Mouse (Mus musculus) leukemia stem cell, adult 10-12 weeks (primary cell): ENCODE data around the gene Gm5072. TPM values are rescaled to one million over a fixed set of nuclear protein-coding genes. Genes with fewer than 3 reads are reported as not detected.

Experiments
- polyA plus RNA-seq: library from polyadenylated mRNA; stranded (reverse); fragments of >175 nt; gene quantifications from 2 replicates; pipeline ENCODE4 v1.2.3, GENCODE M21; 2012; ENCODE audit warnings: low replicate concordance

Gm5072 gene
- not detected in 2 replicates for polyA plus RNA-seq

GRCm38 (mm10) chrX:91392200-91392599, at the start of gene Gm5072:
Gene Gm5072 (plus strand): TSS chrX:91392500.

Other genes starting within 250 kb of the Gm5072 start
- not detected in 2 replicates for gene Mageb2, start 60.8 kb upstream of the Gm5072 start, polyA plus RNA-seq
- gene Gm8914, start 87.6 kb downstream of the Gm5072 start, polyA plus RNA-seq: not detected in 2 replicates
- gene 1700084M14Rik, start 183.4 kb downstream of the Gm5072 start, polyA plus RNA-seq: not detected in 2 replicates
- gene Gm14781, start 239.7 kb downstream of the Gm5072 start, polyA plus RNA-seq: not detected in 2 replicates